Mouse (Mus musculus) ES-E14 (cell line): Measurements from ENCODE around the gene Mlxip. TPM values are rescaled to one million over a fixed set of nuclear protein-coding genes. Genes with fewer than 3 reads are reported as not detected.

Experiments
- DNase-seq: peaks from one replicate; pipeline ENCODE4 v3.0.0-alpha.2; 2013; ENCODE audit warnings: low read depth, low spot score
- H3K27ac ChIP-seq: 2 replicates; pipeline ENCODE4 v1.5.1; 2012; ENCODE audit warnings: low read depth, mild to moderate bottlenecking, low read length, moderate library complexity, mixed read lengths; ENCODE audit not compliant: poor library complexity, insufficient read depth, severe bottlenecking
- H3K36me3 ChIP-seq: 2 replicates; pipeline ENCODE4 v1.6.1; 2012; ENCODE audit warnings: mild to moderate bottlenecking, low read length, moderate library complexity, mixed read lengths; ENCODE audit not compliant: control insufficient read depth, poor library complexity, insufficient read depth, severe bottlenecking
- H3K4me1 ChIP-seq, 2 experiments: fragments of 150-350 bp in 1 of 2; sonication (generic) in 1 of 2; 2 replicates each; pipeline ENCODE4 v1.6.1; 2012; ENCODE audit warnings: low read length in 2 of 2, mild to moderate bottlenecking in 1 of 2, mixed read lengths in 1 of 2; ENCODE audit not compliant: control insufficient read depth in 2 of 2, insufficient read depth in 2 of 2, poor library complexity in 1 of 2
- H3K4me3 ChIP-seq, 2 experiments: fragments of 150-350 bp in 1 of 2; sonication (generic) in 1 of 2; 2 replicates each; pipeline ENCODE4 v1.5.1; 2012; ENCODE audit warnings: low read length in 2 of 2, low read depth in 1 of 2, mild to moderate bottlenecking in 1 of 2, mixed read lengths in 1 of 2; ENCODE audit not compliant: insufficient read depth in 1 of 2, poor library complexity in 1 of 2, severe bottlenecking in 1 of 2
- H3K9ac ChIP-seq: 2 replicates; pipeline ENCODE4 v1.6.1; 2012; ENCODE audit warnings: low read depth, mild to moderate bottlenecking, low read length, mixed read lengths; ENCODE audit not compliant: poor library complexity, insufficient read depth, severe bottlenecking
- H3K9me3 ChIP-seq: fragments of 150-350 bp; sonication (generic); 2 replicates; pipeline ENCODE4 v1.6.1; 2012; ENCODE audit warnings: low read depth, mild to moderate bottlenecking, low read length; ENCODE audit not compliant: control insufficient read depth, insufficient read depth
- CHD2 ChIP-seq: IDR thresholded peaks from 2 replicates; pipeline ENCODE4 v1.6.1; 2014; ENCODE audit warnings: mild to moderate bottlenecking, low read depth, low read length, inconsistent platforms
- HCFC1 ChIP-seq: IDR thresholded peaks from 2 replicates; pipeline ENCODE4 v1.6.1; 2012; ENCODE audit warnings: low read length, inconsistent platforms, borderline replicate concordance; ENCODE audit not compliant: insufficient read depth
- MAFK ChIP-seq: IDR thresholded peaks from 2 replicates; pipeline ENCODE4 v1.6.1; 2014; ENCODE audit warnings: mild to moderate bottlenecking, low read depth, low read length, inconsistent platforms; ENCODE audit not compliant: insufficient read depth
- ZC3H11A ChIP-seq: IDR thresholded peaks from 2 replicates; pipeline ENCODE4 v1.6.1; 2012; ENCODE audit warnings: low read depth, mild to moderate bottlenecking, inconsistent platforms, low read length, borderline replicate concordance
- ZNF384 ChIP-seq: IDR thresholded peaks from 2 replicates; pipeline ENCODE4 v1.6.1; 2012; ENCODE audit warnings: low read depth, low read length, inconsistent platforms
- in situ Hi-C, 2 experiments: fragments of 600-800 bp; cut with MboI; formaldehyde crosslinking; loops; one replicate each; pipeline ENCODE4 v1.15.1; 2025; ENCODE audit warnings: low sequenced_read_pairs in 2 of 2, inconsistent platforms in 1 of 2; ENCODE audit not compliant: unreplicated experiment in 2 of 2
- total RNA-seq: library from RNA; depleted of rRNA; stranded (reverse); fragments of 300-350 nt; gene quantifications from 2 replicates; pipeline ENCODE4 v1.2.3, GENCODE M21; 2012

The Mlxip gene
- total RNA-seq, 1 experiment: 8.2 TPM

DNA sequence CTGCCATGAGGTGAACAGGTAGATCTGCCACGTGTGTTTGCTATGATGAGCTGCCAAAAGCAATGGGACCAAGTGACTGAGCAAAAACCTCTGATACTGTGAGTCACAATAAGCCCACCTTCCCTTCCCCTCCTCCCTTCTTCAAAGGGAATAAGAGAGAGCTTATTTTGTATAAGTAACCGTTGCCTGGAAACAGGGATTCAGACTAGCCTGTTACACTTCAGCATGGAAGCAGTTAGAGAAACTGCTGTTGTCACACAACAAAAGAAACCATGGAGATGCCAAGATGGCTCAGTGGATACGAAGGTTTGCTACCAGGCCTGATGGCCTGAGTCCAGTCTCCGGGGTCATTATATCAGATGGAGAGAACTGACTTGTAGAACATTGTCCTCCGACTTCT is 79.2 kb downstream of the Mlxip start:
- no peak overlapping the region for H3K27ac ChIP-seq
- TF ChIP-seq CHD2 (no peak), ZC3H11A (no peak), HCFC1 (no peak), MAFK (no peak), ZNF384 (no peak)
- no peak for DNase-seq
- no peaks in the 10 kb centered on the region for H3K36me3 ChIP-seq
- H3K4me1 ChIP-seq: no peaks in the 10 kb centered on the region
- H3K9me3 ChIP-seq: no peaks in the 10 kb centered on the region
- H3K4me3 ChIP-seq: no peak overlapping the region
- in situ Hi-C loops: no loop called here
- H3K9ac ChIP-seq: no peak overlapping the region

DNA sequence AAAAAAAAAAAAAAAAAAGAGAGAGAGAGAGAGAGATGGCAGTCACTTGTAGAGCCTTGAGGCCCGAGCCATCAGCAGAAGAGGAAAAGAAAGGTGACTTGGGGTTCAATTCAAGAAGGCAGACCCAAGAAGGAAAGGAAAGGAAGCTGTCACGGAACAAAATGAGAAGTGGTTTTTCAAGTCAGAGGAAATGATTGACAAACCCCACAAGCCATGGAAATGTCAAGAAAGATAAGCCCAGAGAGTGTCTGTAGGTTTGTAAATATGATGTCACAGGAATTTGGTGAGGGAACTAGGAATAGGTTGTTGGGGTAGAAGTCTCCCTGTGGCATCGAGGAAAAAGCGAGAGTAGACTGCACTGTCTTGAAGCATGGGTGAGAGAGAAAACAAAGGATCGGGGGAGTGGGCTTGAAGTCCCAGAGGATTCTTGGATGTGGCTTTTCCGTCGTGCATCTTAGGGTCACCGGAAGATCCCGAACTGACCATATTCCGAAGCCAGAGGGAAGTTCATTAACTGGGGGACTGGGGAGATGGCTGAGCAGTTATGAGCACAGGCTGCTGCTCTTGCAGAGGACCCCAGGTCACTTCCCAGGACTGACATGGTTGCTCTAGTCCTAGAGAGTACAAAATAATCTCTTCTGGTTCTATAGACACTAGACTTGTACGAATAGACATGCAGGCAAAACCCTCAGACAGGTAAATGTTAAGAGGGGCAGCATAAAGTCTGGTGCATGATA is 93.2 kb downstream of the Mlxip start:
- no peaks in the 10 kb centered on the region for H3K36me3 ChIP-seq
- no peak overlapping the region for H3K9ac ChIP-seq
- no peak for DNase-seq
- no peak overlapping the region for H3K27ac ChIP-seq
- no peak for TF ChIP-seq ZC3H11A
- H3K4me3 ChIP-seq: no peak overlapping the region
- in situ Hi-C loops: no loop called here
- H3K9me3 ChIP-seq: no peaks in the 10 kb centered on the region
- peaks cover 2 to 6% of the 10 kb centered on the region in 2 experiments; a peak in 1 of 4 replicates for H3K4me1 ChIP-seq

DNA sequence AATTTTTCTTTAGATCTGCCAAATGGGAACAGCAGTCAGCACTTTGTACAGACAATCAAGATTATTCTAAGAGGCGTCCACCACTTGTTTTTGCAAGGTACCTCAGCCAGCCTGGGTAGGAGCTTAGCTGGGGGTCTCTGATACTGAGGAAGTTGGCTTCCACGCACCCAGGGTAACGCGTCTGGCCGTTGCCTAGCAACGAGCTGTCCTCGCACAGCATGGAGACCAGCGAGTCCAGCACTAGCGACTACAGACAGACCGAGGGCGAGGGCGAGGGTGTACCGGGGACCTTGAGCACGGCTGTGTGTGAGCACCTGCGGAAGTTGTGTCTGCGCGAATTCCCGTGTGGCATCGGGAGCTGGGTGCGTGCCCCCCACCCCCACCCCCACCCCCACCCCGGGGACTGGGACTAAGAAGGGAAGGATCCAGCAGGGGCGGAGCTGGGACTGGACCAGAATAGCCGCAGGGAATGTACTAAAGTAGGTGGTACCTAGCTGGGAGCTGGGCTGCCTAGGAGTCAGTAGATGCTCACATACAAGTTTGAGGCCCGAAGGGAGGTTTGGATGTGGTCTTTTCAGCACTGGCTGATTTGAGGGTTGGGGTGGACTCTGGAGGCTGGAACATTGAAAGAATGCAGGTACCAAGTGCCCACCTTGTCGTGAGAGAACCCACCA is 94.7 kb downstream of the Mlxip start, which contains the start of the genes Lrrc43 and Il31:
Gene Lrrc43 (plus strand): TSS at position 194 of the 674 bp plus-strand sequence.
Gene Il31 (minus strand): TSS at position 378 of the 674 bp plus-strand sequence.
- no peaks in the 10 kb centered on the region for H3K36me3 ChIP-seq
- TF ChIP-seq MAFK (no peak), ZC3H11A (no peak), CHD2 (no peak), ZNF384 (no peak), HCFC1 (no peak)
- H3K27ac ChIP-seq: no peak within 1 kb of the TSS
- no peaks in the 10 kb centered on the region for H3K9me3 ChIP-seq
- H3K4me1 ChIP-seq: peaks cover 2 to 6% of the 10 kb centered on the region in 2 experiments; a peak in 1 of 4 replicates
- no peak for DNase-seq
- in situ Hi-C loops: no loop called here
- H3K9ac ChIP-seq: no peak within 1 kb of the TSS
- H3K4me3 ChIP-seq: no peak within 1 kb of the TSS

DNA sequence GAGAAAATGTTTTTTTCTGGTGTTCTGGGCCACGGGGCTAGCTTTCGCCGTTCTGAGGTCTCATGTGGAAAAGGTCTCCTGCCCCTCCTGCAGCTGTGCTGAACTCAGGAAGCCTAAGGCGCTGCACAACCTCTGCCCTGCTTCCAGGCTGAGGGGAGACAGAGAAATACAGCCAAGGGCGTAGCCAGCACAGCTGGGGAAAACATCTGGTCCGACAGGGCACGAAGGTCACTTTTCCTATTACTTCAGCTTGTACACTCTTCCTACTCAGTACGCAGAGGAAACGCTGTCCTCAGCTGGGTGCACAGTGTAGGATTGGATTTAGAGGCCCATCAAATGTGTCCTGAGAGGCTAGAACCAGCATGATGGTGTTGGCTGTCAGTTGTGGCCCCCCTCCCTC is 95.3 kb downstream of the Mlxip start:
- Histone ChIP-seq H3K36me3 (no peaks in the 10 kb centered on the region), H3K9ac (no peak overlapping the region), H3K9me3 (no peaks in the 10 kb centered on the region), H3K4me1 (peaks cover 2 to 6% of the 10 kb centered on the region in 2 experiments; a peak in 1 of 4 replicates), H3K4me3 (no peak overlapping the region), H3K27ac (no peak overlapping the region)
- TF ChIP-seq CHD2: no peak
- in situ Hi-C loops: no loop called here
- no peak for DNase-seq
